Mouse (Mus musculus) B cell, adult 2 months (primary cell): Measurements from ENCODE around the gene Tagln3.

Experiments
- DNase-seq, 2 experiments: peaks; one replicate each; pipeline ENCODE4 v3.0.0; 2022

Tagln3 gene

DNA sequence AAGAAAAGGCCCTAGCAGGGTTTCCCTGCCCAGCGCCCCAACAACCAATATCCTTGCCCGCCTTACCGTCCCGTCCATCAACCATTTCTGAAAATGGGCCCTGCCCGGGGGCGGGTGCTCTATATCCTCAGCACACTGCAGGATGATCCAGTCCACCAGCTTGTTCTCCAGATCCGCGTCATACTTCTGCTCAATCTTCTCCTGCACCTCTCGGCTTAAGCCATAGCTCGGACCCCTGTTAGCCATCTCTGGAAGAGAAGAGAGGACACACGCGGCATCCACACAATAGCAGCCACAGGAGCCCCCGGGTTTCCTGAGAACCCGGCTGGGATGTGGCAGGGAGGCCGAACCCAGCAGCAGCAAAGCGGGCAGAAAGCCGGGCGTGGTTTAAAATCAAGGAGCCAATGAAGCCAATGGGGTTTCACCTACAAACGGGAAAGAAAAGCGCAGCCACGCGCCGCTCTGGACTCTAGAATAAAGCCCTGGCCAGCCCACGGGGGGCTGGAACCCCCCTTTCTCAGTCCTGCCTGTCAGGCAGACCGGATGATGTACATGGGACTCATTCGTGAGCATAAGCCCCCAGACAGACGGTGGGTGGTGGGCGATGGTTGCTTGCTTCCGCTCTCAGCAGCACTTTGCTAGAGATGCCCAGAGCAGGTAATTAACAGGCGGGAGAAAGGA lies at the start of gene Tagln3:
TSS of gene Tagln3 (minus strand) at position 548 of the 681 bp plus-strand sequence.
- DNase-seq, result no peak

DNA sequence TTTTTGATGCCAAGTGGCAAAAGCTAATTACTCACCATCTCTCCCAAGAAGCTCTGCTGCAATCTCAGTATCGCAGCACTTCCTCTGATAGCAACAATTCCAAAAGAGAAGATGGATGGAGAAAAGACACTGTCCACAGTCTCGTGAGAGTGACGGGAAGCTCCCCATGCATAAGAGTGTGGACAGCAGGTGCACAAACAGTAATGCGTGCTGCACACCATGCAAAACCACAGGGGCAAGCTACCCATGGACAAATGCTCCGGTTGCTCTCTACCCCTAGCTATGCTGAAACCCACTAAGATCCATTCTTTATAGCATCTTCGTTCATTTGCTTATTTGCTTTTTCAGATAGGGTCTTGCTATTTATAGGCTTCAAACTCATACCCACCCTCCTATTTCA lies 46.5 kb upstream of the Tagln3 start:
- no peak for DNase-seq

DNA sequence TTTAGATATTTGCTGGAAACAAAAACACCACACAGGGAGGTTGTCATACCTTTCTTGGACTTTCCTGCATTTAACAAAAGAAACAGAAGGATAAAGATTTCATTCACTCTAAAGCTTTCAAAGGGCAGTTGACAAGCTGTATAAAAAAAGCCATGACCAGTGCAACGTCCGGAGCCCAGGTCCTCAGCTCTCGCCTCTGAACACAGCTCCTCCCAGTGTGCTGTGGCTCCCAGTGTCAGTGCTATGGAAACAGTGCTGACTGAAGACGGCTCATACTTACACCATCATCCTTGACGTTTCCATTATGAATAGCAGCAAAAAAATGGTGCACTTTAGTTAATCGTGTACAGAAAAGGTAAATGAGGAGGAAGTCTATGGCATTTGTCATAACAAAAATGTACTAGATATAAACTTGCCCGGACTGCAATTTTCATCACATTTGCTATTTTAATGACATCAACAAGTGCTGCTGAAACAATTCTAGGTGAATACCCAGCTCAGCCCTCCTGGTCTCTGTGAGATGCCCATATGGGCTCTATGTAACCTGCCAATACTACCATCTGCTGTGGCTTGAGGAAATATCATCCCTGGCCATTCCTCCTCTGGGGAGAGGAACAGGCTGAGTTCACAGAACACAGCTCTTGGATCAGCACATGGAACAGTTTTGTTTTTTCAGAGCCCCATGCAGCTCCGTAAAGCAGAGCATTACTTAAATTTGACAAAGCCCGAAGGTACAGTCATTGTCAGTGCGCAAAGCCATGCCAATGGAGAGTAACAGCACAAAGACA lies 43.6 kb upstream of the Tagln3 start:
- no peak for DNase-seq

DNA sequence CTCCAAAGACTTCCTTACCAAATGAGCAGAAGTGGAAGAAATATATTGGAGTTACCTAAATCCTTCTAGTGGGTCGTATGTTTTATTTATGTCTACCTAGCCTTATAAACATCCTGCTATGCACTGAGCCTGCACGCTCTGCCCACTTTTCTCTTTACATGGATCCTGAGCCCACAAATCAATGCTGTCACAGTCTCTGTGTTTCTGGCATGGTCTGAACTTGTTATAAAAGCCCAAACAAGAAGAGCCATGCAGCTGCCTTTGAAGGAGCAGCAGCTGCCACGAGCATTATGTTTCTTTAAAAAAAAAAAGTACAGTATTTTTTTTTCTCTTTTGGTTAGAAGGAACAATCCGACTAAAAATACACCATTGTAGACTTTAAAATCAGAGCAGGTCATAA lies 43.0 kb upstream of the Tagln3 start:
- DNase-seq, result no peak

DNA sequence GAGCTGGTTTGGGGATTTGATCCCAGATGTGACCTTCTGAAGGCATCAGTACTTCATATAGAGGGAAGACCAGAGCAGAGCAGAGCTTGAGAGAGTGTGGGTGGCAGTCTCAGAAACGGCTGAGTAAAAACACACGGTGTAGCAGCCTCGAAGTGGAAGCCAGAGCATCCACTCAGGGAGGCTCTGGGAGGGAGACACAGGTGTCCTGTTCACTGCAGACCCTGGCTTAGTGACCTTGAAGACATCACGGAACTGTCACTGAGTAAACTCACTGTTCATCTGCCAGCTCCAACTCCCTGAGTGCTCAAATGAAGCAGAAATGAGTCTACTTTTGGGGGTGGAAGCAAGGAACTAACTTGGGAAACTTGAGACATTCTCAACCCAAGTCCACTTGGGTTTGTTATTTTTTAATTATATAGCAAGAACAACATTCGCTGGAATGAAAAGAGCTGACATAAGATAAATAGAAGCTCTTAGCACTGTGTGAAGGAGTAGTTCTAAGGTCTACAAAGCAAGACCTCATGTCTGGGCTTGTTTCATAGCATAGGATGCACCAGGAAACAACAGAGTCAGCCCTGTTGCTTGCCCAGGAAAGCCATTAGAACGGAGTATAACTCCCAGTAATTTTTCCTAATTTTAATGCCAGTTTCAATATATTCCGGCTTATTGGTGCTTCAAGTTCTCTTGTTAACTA lies 41.5 kb upstream of the Tagln3 start:
- no peak for DNase-seq

DNA sequence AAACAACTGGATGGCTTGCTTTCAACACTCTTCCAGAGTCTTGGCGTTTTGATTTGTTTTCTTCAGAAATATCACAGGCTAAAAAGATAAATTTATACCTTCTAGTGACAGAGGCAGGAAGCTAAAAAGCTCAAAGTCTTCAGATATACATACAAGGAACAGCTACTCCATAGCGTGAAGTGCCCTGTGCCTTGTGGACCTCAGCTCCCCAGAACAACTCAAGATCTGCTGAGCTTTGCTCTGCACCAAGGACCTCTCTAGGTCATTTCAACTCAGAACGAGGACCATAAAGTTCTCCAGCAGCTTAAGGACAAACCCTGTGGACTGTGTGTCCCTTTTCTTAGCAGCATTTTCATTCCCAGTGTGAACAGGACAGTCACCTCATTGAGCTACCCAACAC lies 40.7 kb upstream of the Tagln3 start:
- DNase-seq, result no peak

DNA sequence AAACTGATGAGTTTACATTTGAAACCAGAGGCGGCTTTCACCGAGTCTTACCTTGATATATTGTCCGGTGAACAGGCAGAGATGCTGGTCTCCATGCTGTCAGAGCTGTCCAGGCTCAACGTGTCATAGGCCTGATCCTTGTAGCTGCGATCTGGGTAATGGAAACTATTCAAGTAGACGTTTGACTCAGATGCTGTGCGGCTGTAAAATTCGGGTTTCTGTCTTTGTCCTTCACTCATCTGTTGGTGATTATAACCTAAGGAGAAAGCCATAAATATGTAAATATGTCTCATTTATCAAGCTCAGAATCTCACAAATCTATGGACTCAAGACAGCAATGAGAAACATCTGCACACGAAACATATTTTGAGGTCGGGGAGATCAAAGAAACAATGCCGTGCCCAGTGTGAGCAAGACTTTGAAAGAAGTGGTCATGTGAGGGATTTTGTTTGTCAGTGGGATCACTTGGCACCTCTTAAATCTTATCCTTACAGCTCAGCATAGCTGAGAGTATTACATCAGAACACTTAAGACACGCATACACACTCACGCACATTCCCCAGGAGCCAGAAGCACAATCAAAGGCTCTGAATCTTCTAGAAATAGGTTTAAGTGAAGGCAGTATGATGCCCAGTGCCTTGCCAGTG lies 38.6 kb upstream of the Tagln3 start:
- DNase-seq, result no peak

DNA sequence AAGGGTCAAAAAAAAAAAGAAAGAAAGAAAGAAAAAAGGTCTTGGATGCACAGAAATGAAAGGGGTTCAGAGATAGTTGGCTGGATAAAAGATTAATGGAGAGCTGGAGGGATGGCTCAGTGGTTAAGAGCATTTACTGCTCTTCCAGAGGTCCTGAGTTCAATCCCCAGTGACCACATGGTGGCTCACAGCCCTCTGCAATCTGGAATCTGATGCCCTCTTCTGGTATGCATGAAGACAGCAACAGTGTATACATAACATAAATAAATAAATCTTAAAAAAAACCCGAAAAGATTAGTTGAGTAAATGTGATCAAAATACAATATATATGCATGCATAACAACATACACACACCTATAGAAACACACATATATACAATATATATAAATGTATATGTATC lies 37.0 kb upstream of the Tagln3 start:
- no peak for DNase-seq

DNA sequence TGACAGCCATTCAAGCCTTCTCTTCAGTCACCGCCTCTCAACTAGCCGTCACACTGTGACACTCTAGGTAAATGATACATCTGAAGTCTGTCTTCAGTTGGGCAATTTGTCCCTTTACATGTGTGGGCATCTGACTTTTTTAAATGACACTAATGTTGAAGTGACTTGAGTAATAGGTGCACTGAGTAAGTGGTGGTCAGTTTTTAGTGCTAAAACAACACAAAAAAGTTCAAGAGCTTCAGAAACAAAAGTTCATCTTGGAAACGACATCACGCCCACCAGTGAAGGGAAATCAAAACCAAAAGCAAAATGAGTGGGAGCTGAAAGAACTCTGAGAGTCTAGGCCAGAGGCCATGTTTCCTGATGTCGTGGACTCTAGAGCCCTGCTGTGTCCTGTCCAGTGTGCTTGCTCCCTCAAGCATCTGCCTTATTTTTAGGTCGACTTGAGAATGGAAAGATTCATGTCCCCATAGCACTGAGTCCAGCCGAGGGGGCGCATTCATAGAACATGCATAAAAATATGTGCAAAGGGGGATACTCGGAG lies 34.4 kb upstream of the Tagln3 start:
- DNase-seq, result no peak

DNA sequence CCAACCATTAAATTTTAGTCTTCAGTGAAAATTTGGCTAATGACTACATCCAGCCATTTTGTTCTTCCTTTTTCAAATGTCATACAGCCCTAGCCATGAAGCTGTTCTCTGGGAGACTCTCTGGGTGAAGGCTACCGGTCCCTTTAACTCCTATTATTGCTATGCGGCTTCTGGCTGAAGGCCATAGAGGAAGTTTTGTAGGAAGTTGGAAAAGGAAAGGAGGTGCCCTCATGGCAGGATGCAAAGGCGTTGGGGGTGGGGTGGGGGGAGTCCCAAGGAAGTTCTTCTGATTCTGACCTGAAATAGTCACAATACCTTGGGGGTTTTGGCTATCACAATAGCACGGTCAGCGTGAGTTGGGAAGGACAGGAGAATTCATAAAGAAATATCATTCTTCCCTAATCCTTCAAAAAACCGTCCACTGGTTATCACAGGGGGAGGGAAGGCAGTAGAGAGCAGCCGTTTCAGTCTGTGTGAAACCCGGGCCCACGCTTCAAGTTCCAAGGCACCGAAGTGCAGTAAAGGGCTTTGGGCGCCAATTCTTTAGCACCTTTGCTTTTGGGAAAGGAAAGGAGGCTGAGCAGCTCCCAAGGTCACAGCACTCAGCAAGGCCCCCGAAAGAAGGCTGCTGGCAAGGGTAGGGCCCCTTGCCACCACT lies 33.1 kb upstream of the Tagln3 start:
- DNase-seq, result no peak

DNA sequence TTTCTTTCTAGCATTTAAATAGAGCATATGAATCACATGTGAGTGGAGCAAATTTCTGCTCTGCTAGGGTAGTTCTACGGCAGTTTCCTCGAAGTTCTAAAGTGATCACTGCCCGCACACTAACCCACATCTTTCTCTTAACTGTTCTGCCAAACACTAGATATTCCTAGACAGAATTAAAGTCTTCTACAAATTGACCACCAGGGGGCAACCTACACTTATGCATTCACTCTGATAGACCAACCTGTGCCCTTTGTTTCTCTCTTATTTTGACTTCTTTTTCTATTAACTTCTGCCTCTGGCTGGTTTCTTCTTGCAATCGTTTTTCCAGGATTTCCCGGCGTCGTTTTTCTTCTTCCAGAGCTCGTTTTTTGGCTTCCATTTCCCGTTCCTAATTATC lies 32.4 kb upstream of the Tagln3 start:
- DNase-seq, result peak; percentile 55 to 63

DNA sequence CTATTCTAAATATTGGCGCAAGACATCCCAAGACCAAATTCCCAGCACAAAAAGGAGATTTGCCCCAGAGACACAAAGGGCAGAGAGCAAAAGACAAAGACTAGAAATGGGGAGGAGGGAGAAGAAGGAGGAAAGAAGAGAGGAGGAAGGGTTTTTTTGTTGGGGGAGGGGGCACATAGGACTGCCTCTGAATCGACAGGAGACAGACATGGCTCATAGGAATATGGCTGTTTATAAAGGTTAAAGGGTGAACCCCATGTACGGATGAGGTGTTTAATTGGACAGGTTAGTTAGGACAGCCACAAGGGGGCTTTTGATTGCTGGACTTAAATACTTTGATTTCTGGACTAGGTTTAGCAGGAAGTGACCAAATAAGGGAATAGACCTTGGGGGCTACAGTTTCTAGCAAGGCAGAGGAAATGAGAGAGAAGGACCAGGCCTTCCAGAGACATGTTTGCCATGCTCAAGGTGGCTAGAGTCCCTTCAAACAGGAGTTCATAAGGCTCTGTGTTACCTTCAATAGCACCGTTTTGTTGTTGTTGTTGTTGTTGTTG lies 19.3 kb upstream of the Tagln3 start:
- no peak for DNase-seq

DNA sequence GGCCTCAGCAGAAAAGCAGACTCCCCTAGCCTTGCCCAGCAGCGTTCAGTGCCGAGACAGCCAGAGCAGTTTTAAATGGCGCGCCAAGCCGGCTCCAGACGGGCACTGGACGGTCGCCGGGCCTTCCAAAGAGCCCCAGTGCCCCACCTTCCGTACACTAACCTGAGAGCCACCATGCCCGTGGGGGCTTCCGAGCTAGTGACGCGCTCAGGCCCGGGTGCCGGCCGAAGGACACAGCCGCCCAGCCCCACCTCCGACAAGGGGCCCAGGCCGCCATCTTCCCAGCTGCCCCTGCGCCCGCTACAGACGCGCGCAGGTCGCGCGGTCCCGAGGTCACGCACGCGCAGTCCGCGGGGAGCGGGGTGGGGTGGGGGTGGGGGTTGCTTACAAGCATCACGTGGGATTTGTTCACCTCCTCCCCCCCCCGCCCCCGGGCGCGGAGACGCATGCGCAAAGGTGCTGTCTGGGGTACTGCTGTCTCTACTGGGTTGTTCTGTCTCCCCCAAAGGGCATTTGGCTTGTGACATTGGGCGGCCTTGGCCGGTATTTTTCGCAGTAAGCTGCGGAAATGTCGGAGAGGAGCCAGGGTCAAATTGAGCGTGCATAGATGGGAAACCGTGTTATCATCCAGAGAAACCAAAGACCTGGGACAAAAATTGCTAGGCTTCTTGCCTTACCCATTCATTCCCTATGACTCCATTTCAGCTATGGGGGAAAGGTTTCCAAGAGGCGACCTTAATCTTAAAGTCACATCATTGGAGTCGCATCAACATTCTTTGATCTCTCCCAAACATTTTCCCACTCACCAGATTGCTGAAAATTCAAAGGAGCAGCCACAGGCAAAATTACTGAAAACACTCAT lies 18.4 kb upstream of the Tagln3 start, which contains the start of gene Abhd10:
TSS of gene Abhd10 (minus strand) at position 341 of the 862 bp plus-strand sequence.
- DNase-seq, result peak; percentile 97 to 98

DNA sequence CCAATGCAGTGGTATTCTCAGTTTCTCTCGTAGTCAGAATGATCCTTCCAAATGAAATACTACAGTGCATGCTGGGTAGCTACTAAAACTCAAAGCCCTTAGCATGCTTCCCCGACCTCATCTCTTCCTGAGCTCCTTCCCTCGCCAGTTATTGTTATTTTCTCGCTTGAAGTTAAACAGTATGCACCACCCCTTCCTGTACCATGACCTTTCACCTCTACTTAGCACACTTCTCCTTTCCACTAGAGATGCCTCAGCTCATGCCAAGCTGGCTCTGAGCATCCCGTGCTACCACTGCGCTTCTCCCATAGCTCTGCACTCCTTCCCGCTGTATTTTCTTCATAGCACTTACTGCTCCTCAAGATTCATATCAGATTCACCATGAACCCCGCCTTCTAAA lies 13.5 kb upstream of the Tagln3 start:
- DNase-seq, result no peak

DNA sequence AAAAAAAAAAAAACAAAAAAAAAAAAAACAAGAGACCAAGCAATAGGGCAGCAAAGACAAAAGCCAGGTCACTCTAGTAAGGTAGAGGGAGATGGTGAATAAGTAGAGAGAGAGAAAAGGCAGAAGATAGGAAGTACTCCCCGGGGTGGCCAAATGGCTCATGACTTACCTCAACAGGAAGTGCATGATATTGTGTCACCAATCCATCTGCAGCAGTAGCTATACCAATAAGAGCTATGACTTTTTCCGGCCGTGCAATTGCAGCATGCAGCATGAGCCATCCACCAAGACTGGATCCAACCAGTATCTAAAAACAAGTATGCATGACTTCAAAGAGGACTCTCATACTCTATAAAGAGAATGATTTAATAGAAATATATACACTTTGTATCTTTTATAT lies 12.3 kb upstream of the Tagln3 start:
- DNase-seq, result no peak

DNA sequence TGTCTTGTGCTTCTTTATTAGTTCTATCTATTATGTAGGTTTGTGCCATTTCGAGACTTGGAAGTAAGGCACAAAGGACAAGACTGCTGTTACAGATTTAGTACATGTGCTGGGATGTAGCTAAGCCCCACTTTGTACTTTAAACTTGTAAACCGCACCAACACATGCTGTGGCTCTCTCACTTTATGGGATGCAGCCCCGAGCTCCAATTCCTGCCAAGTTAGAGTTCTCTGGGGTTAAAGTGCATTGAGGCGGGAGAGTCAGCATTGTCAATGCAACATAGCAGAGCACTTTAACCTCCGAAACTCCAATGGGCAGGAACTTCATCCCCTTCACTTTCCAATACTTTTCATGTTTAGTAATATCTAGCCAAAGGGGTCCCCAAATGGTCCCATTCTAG lies 4.8 kb upstream of the Tagln3 start:
- DNase-seq, result no peak

DNA sequence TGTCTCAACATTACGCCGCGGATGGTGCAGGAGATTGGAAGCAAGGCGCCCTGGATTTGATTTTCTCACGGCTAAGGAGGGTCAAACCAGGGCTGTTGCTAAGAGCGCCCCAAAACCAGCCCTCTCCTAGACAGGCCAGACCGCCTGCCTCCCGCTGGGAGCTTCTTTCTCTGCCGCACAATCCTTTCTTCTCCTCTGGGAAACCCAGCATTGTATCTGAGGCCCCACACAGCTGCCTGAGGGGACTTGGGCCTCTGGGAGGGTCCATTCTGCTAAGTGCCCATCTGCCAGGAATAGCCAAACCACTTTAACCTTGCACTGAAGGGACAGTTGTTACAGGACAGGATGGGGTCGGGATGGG lies 314 bp upstream of the Tagln3 start:
- DNase-seq, result no peak

DNA sequence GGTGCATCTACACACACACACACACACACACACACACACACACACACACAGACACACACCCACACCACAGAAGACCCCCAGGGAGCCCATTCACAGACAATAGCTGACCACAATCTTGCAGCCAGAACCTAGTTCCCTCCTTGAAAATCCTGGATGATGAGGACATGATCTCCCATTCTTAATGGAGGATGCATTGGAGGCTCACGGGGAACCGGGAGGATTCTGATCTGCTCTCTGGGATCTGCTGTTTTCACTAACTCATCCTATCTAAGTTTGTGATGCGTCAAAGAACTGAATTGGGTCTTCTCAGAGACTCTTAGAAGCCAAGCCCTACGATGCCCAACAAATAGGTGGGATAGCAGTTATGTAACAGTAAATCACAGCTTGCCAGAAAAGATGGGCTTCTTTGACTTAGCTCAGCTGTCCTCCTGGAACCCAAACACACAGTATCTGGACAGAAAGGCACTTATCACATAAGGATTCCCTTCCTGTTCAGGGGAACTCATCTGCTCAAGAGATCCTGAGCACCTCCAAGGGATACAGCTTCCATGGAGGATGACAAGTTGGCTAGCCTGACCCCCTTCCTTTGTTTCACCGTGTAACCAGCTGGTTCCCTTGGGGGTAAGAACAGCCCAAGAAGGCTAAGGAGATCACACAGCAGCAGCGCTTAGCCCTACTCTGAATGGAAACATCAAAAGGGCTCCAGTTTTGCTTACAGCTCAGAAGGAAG lies 1.1 kb downstream of the Tagln3 start:
- no peak for DNase-seq

DNA sequence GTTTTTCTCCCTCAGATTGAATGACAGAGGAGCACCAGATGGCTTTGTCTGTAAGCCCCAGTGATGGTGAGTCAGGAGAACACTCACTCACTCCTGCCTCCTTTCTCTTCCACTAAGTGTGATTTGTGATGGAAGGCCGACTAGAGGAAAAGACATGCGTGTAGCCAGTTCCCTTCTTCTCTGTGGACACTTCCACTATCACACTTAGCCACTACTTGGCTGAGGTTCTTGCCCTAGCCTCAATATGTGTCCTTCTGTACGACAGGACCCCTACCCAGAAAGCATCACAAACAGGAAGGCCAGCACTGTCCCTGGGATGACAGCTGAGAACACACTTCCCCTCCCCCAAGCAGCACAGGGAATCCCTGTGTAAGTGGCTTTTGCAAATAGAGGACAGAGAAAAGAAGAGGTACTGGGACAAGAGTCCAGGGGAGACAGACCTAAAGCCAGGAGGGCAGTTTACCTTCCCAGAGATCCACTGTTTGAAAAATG lies 1.9 kb downstream of the Tagln3 start:
- no peak for DNase-seq

DNA sequence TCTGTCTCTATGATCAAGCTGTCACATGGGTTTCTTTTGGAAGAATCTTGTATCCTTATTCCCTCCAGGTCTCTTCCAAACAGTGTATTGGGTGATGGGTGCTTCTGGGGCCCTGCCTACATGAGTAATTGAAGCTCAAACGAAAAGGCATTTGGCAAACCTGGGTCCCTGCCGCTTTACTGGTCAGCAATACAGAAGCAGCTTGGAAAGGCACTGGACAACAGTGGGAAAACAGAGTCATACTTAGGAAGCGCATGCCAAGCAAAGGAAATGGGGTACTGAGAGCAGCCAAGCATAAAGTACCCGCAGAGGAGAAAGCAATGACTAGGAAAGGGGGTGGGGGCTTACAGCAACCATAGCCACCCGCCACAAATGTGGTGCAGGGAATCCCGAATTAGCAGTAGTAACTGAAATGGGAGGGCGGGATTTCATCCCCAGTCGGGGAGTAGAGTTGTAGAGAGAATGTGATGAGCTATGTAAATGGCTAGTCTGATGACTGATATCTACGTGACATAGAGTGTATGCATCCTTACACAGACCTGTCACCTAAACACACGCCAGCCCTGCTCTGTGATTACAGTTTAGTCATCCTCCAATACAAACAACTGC lies 4.3 kb downstream of the Tagln3 start:
- DNase-seq, result no peak
